18 mouse cellular contexts compared by ENCODE assay signal in the genomic region with DNA sequence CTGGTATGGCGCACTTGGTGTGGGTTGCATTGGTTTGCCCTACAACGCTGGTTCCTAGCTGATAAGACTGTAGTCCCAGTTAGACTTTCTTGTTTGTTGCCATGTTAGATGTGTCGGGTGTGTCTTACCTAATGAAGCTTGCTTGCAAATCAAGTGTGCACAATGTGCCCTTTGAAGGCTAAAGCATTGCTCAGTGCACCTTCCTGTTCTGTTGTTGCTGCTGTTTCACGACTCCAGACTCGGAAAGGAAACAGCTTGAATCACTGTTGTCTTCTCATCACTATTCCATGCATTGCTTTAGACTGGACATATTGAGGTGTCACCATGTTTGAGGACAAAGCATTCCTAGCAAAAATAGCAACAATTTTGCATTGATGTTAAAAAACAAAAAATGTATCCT.
A peak's percentile ranks its signal among the peaks of the same experiment; 100 is the strongest.
DNase-seq lines count a peak whose midpoint lies in the region; ATAC-seq and TF ChIP-seq lines count a peak whose summit lies in the region.
"Had no signal": no experiment of that assay in that cellular context is flagged by ENCODE, and none has a peak within 500 bp of the region (broad histone marks: within the 10 kb centered on the region; RNA-seq: fewer than 3 reads in every experiment).

No protein-coding gene starts in this region.

- H3K27ac ChIP-seq in neural tube, embryonic 13.5 days (replicated peaks): peak overlapping the region; percentile 69
- H3K27ac ChIP-seq in hindbrain, embryonic 13.5 days: peak overlapping the region; percentile 76
- no peak overlapping the region; the same call in 1 of the 2 replicates for H3K27ac ChIP-seq in midbrain, embryonic 11.5 days (ENCODE audit: low read depth, low read length)
- 0 out of 2 replicates have a peak overlapping the region, but pooled peaks have one; percentile 7 for H3K27ac ChIP-seq in midbrain, postnatal 0 days (ENCODE audit: low read depth, low read length)
- H3K27ac ChIP-seq in heart, embryonic 10.5 days: no peak overlapping the region
- H3K27ac ChIP-seq: heart, embryonic 15.5 days; intestine, embryonic 15.5 days; limb, embryonic 10.5 days; macrophage had no signal

- no peak overlapping the region for H3K4me3 ChIP-seq in neural tube, embryonic 13.5 days
- no peak overlapping the region for H3K4me3 ChIP-seq in hindbrain, embryonic 13.5 days
- H3K4me3 ChIP-seq in midbrain, embryonic 11.5 days (ENCODE audit: low read depth, low read length): no peak overlapping the region
- no peak overlapping the region for H3K4me3 ChIP-seq in midbrain, postnatal 0 days (ENCODE audit: low read depth, low read length)
- H3K4me3 ChIP-seq in heart, embryonic 10.5 days: no peak overlapping the region
- H3K4me3 ChIP-seq: embryonic facial prominence, embryonic 10.5 days; heart, embryonic 15.5 days; intestine, embryonic 15.5 days; limb, embryonic 10.5 days had no signal

- DNase-seq in neural tube, embryonic 10.5 days (ENCODE audit: extremely low spot score, low spot score): no peak
- DNase-seq in midbrain, embryonic 11.5 days (ENCODE audit: low spot score, missing footprints): peak; percentile 80
- no peak for DNase-seq in midbrain, postnatal 0 days (ENCODE audit: low spot score)
- no peak for DNase-seq in liver
- DNase-seq in heart, embryonic 10.5 days (ENCODE audit: low spot score): no peak
- no peak for DNase-seq in adipocyte (ENCODE audit: low spot score)
- DNase-seq: adrenal gland, postnatal 10 days; cerebellum, adult 8-10 months; heart, postnatal 4 days; kidney, adult 8-10 months; kidney, postnatal 14 days had no signal

- H3K9me3 ChIP-seq in neural tube, embryonic 13.5 days: no peaks in the 10 kb centered on the region
- no peaks in the 10 kb centered on the region for H3K9me3 ChIP-seq in hindbrain, embryonic 13.5 days
- no peaks in the 10 kb centered on the region for H3K9me3 ChIP-seq in midbrain, embryonic 11.5 days (ENCODE audit: control insufficient read depth, low read length)
- no peaks in the 10 kb centered on the region for H3K9me3 ChIP-seq in midbrain, postnatal 0 days (ENCODE audit: low read length)
- no peaks in the 10 kb centered on the region for H3K9me3 ChIP-seq in heart, embryonic 10.5 days
- H3K9me3 ChIP-seq: embryonic facial prominence, embryonic 10.5 days; heart, embryonic 15.5 days; intestine, embryonic 15.5 days; limb, embryonic 10.5 days had no signal

- TF ChIP-seq CTCF in midbrain, postnatal 0 days (IDR thresholded peaks at IDR 0.05): no peak

- no peaks in the 10 kb centered on the region for H3K27me3 ChIP-seq in neural tube, embryonic 13.5 days
- H3K27me3 ChIP-seq in hindbrain, embryonic 13.5 days: no peaks in the 10 kb centered on the region
- H3K27me3 ChIP-seq in midbrain, embryonic 11.5 days (ENCODE audit: control insufficient read depth, insufficient read depth, low read length): no peaks in the 10 kb centered on the region
- H3K27me3 ChIP-seq in midbrain, postnatal 0 days (ENCODE audit: insufficient read depth, low read length): no peaks in the 10 kb centered on the region
- H3K27me3 ChIP-seq in heart, embryonic 10.5 days (ENCODE audit: insufficient read depth, poor library complexity, severe bottlenecking): no peaks in the 10 kb centered on the region
- H3K27me3 ChIP-seq: heart, embryonic 15.5 days; intestine, embryonic 15.5 days had no signal

- ATAC-seq in neural tube, embryonic 13.5 days (ENCODE audit: low read depth): no peak
- ATAC-seq in hindbrain, embryonic 13.5 days (ENCODE audit: low FRiP score): no peak
- ATAC-seq in midbrain, embryonic 11.5 days (ENCODE audit: low FRiP score): no peak
- ATAC-seq in midbrain, postnatal 0 days (ENCODE audit: low FRiP score): no peak
- ATAC-seq: intestine, embryonic 15.5 days had no signal

- H3K9ac ChIP-seq in neural tube, embryonic 13.5 days: no peak overlapping the region
- H3K9ac ChIP-seq in hindbrain, embryonic 13.5 days: no peak overlapping the region
- no peak overlapping the region for H3K9ac ChIP-seq in midbrain, embryonic 11.5 days (ENCODE audit: low read length)
- H3K9ac ChIP-seq in midbrain, postnatal 0 days (replicated peaks; ENCODE audit: low read length, poor library complexity, severe bottlenecking): no peak overlapping the region
- H3K9ac ChIP-seq: heart, embryonic 15.5 days; intestine, embryonic 15.5 days had no signal

- no peaks in the 10 kb centered on the region for H3K36me3 ChIP-seq in neural tube, embryonic 13.5 days
- no peaks in the 10 kb centered on the region for H3K36me3 ChIP-seq in hindbrain, embryonic 13.5 days
- H3K36me3 ChIP-seq in midbrain, embryonic 11.5 days (ENCODE audit: control insufficient read depth, insufficient read depth, low read length): no peaks in the 10 kb centered on the region
- H3K36me3 ChIP-seq in midbrain, postnatal 0 days (ENCODE audit: insufficient read depth, low read length): no peaks in the 10 kb centered on the region
- H3K36me3 ChIP-seq in heart, embryonic 10.5 days: no peaks in the 10 kb centered on the region
- H3K36me3 ChIP-seq: embryonic facial prominence, embryonic 10.5 days; heart, embryonic 15.5 days; intestine, embryonic 15.5 days; limb, embryonic 10.5 days had no signal

- WGBS in neural tube, embryonic 13.5 days: 73% methylated on average over 5 of the region's 5 CpGs
- 74% methylated on average over 5 of the region's 5 CpGs for WGBS in hindbrain, embryonic 13.5 days
- 87% methylated on average over 5 of the region's 5 CpGs for WGBS in midbrain, embryonic 11.5 days
- WGBS in midbrain, postnatal 0 days: 80% methylated on average over 5 of the region's 5 CpGs
- WGBS in heart, embryonic 10.5 days: 86% methylated on average over 5 of the region's 5 CpGs

- peaks cover 30% of the 10 kb centered on the region for H3K4me1 ChIP-seq in neural tube, embryonic 13.5 days (replicated peaks)
- H3K4me1 ChIP-seq in hindbrain, embryonic 13.5 days (replicated peaks): peaks cover 25% of the 10 kb centered on the region
- peaks cover 2% of the 10 kb centered on the region; the same call in 1 of the 2 replicates for H3K4me1 ChIP-seq in midbrain, embryonic 11.5 days (ENCODE audit: control insufficient read depth, insufficient read depth, low read length)
- H3K4me1 ChIP-seq in midbrain, postnatal 0 days (ENCODE audit: insufficient read depth, low read length): no peaks in the 10 kb centered on the region
- no peaks in the 10 kb centered on the region for H3K4me1 ChIP-seq in heart, embryonic 10.5 days
- H3K4me1 ChIP-seq: heart, embryonic 15.5 days; intestine, embryonic 15.5 days had no signal

- no peak overlapping the region for H3K4me2 ChIP-seq in neural tube, embryonic 13.5 days
- H3K4me2 ChIP-seq in hindbrain, embryonic 13.5 days: no peak overlapping the region
- no peak overlapping the region for H3K4me2 ChIP-seq in midbrain, embryonic 11.5 days
- no peak overlapping the region for H3K4me2 ChIP-seq in midbrain, postnatal 0 days (ENCODE audit: low read depth, low read length, poor library complexity, severe bottlenecking)
- H3K4me2 ChIP-seq: heart, embryonic 15.5 days; intestine, embryonic 15.5 days had no signal

Comparison
In these comparisons a context has a peak if more than half of its experiments do, and no peak if none do; other contexts are left out.
1. H3K27ac ChIP-seq: peak in neural tube, embryonic 13.5 days (single experiment), hindbrain, embryonic 13.5 days (single experiment) and midbrain, postnatal 0 days (single experiment); none in midbrain, embryonic 11.5 days (single experiment) and heart, embryonic 10.5 days (single experiment).